Mouse (Mus musculus) forebrain, postnatal 0 days (tissue): Measurements from ENCODE around the gene Itgb2l. TPM values are rescaled to one million over a fixed set of nuclear protein-coding genes. Genes with fewer than 3 reads are reported as not detected.

Experiments used
- ATAC-seq: fragments of 200-750 bp; cut with Nextera tagmentation; 2 replicates; pipeline ENCODE4 v1.8.0; 2017; ENCODE audit warnings: mild to moderate bottlenecking, moderate library complexity
- DNase-seq: peaks from one replicate; pipeline ENCODE4 v3.0.0-alpha.2; 2015
- H3K27ac ChIP-seq: fragments of 300-500 bp; sonication (generic); 2 replicates; pipeline ENCODE4 v1.5.1; 2014; ENCODE audit warnings: low read depth, mild to moderate bottlenecking, antibody characterized with exemption, low read length, moderate library complexity, mixed read lengths
- H3K27me3 ChIP-seq: fragments of 300-500 bp; sonication (generic); 2 replicates; pipeline ENCODE4 v1.6.1; 2014; ENCODE audit warnings: mild to moderate bottlenecking, low read length, mixed read lengths; ENCODE audit not compliant: insufficient read depth
- H3K36me3 ChIP-seq: fragments of 300-500 bp; sonication (generic); 2 replicates; pipeline ENCODE4 v1.6.1; 2014; ENCODE audit warnings: mild to moderate bottlenecking, moderate library complexity; ENCODE audit not compliant: insufficient read depth
- H3K4me1 ChIP-seq: fragments of 300-500 bp; sonication (generic); 2 replicates; pipeline ENCODE4 v1.6.1; 2014; ENCODE audit warnings: antibody characterized with exemption; ENCODE audit not compliant: insufficient read depth
- H3K4me2 ChIP-seq: fragments of 300-500 bp; sonication (generic); 2 replicates; pipeline ENCODE4 v1.6.1; 2014; ENCODE audit warnings: low read depth, mild to moderate bottlenecking, moderate library complexity
- H3K4me3 ChIP-seq: fragments of 300-500 bp; sonication (generic); 2 replicates; pipeline ENCODE4 v1.5.1; 2014; ENCODE audit warnings: low read depth, low read length, mixed read lengths
- H3K9ac ChIP-seq: fragments of 300-500 bp; sonication (generic); 2 replicates; pipeline ENCODE4 v1.6.1; 2014; ENCODE audit warnings: mild to moderate bottlenecking
- H3K9me3 ChIP-seq: fragments of 300-500 bp; sonication (generic); 2 replicates; pipeline ENCODE4 v1.6.1; 2016; ENCODE audit warnings: low read length
- CTCF ChIP-seq: sonication (generic); IDR thresholded peaks from 2 replicates; pipeline ENCODE4 v1.5.1; 2016; ENCODE audit warnings: antibody characterized with exemption, control low read depth, low read depth
- WGBS: fragments of 180-500 bp; shearing (Covaris S2); extraction: QIAGEN DNeasy Blood & Tissue Kit; methylation state at CpG from one replicate; pipeline ENCODE4 v1.1.7; 2014; 5-methylcytosine and 5-hydroxymethylcytosine counted together
- polyA plus RNA-seq: library from polyadenylated mRNA; unstranded; fragments of >200 nt; fragmentation: Nextera tagmentation; extraction: Ambion mirVana; gene quantifications from 2 replicates; pipeline ENCODE4 v1.2.1, GENCODE M21; 2015
- total RNA-seq: library from RNA; depleted of rRNA; stranded (reverse); fragments of >200 nt; gene quantifications from 2 replicates; pipeline ENCODE4 v1.2.3, GENCODE M21; 2014

Gene Itgb2l
- total and polyA plus RNA-seq, 2 experiments from 2014 or later, result 0.08 TPM; not detected in 1

DNA sequence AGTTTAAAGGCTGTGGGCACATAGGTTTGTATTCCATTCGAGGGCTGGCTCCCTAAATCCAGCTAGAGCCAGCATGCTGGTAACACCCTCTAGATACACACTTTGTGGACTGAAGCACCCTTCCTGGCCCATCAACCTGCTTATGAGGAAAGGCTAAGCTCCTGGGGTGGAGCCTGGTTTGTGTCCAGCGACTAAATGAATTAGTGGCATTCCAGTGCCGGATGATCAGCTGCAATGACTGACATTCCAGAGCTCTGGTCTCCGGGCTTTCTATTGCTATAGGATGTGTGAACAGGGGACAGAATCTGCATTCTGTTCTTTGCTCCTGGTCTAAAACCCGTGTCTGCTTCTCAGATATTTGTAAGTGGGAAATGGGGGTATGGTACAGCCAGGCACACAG, 28.9 kb upstream of the Itgb2l start:
- peaks cover 5% of the 10 kb centered on the region for H3K4me1 ChIP-seq
- H3K36me3 ChIP-seq, result no peaks in the 10 kb centered on the region
- H3K4me3 ChIP-seq, result no peak overlapping the region
- no peak overlapping the region for H3K27ac ChIP-seq
- ATAC-seq, result no peak
- TF ChIP-seq CTCF, result no peak
- DNase-seq, result no peak
- H3K4me2 ChIP-seq, result peak overlapping the region; percentile 26
- H3K9me3 ChIP-seq, result no peaks in the 10 kb centered on the region
- 30% methylated on average over 5 of the region's 5 CpGs for WGBS
- H3K9ac ChIP-seq, result peak overlapping the region; percentile 18; the same call in 1 of the 2 replicates
- H3K27me3 ChIP-seq, result no peaks in the 10 kb centered on the region

DNA sequence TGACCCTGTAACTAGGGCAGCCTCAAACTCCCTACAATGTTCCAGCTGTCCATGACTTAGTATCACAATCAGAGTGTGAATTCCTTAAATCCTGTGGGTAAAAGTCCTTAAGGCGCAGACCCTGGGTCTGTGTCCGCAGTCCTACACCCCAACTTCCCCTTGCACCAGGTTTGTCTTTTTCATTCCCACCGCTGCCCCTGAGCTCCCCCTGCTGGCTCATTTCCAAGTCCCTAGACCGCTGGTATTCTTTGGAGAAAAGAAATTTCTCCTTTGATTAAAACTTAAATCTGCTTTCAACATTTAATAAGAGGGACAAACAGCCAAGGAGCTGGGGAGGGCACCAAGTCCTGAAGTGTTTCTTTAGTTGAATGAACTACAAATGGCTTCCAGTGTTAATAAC, 26.2 kb upstream of the Itgb2l start:
- peak; percentile 35; the same call in 1 of the 2 replicates for TF ChIP-seq CTCF
- ATAC-seq (no peak), DNase-seq (no peak)
- H3K27ac ChIP-seq, result no peak overlapping the region
- H3K9me3 ChIP-seq, result no peaks in the 10 kb centered on the region
- H3K9ac ChIP-seq, result no peak overlapping the region
- no peak overlapping the region for H3K4me3 ChIP-seq
- H3K36me3 ChIP-seq, result no peaks in the 10 kb centered on the region
- WGBS, result 38% methylated on average over 4 of the region's 4 CpGs
- no peaks in the 10 kb centered on the region for H3K27me3 ChIP-seq
- H3K4me1 ChIP-seq, result peaks cover 5% of the 10 kb centered on the region
- peak overlapping the region; percentile 39 for H3K4me2 ChIP-seq

DNA sequence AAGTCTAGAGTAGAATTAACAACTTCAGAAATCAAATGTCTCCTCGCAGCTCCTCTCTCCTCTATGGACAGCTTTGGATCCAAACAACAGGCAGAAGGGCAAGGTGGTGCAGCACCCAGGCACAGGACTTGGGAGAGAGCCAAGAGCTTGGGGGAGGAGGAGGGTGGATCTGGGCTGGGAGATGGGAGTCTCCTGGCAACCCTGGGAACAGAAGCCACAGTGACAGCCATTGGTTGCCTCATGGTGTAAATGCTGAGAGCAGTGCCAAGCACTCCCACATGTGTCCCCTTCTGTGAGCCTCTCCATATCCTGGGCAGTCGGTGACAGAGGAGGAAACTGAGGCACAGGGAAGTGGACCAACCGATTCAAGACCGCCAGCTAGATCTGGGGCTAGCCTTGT, 25.3 kb upstream of the Itgb2l start:
- no peak for TF ChIP-seq CTCF
- Histone ChIP-seq H3K27ac (no peak overlapping the region), H3K36me3 (no peaks in the 10 kb centered on the region), H3K9me3 (no peaks in the 10 kb centered on the region), H3K4me2 (peak overlapping the region; percentile 39), H3K27me3 (no peaks in the 10 kb centered on the region), H3K4me3 (no peak overlapping the region), H3K9ac (no peak overlapping the region), H3K4me1 (peaks cover 5% of the 10 kb centered on the region)
- 48% methylated on average over 4 of the region's 4 CpGs for WGBS
- peak; percentile 82 for DNase-seq
- peak; percentile 75 for ATAC-seq

DNA sequence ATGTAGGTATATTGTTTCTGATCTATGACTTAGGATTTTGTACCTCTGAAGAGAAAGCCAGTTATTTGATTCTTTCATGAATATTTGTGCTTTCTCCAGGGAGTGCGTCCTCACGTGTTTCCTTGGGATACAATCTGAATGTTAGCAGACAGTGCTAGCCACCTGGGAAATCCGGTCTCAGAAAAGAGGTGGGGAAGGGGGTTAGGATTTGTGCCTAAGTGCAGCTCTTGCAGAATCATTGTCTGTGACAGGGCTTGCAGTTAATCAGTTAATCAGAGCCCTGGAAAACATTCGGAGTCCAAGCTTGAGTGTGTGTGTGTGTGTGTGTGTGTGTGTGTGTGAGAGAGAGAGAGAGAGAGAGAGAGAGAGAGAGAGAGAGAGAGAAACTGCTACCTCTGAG, 24.6 kb upstream of the Itgb2l start:
- WGBS, result 29% methylated on average over 4 of the region's 4 CpGs

DNA sequence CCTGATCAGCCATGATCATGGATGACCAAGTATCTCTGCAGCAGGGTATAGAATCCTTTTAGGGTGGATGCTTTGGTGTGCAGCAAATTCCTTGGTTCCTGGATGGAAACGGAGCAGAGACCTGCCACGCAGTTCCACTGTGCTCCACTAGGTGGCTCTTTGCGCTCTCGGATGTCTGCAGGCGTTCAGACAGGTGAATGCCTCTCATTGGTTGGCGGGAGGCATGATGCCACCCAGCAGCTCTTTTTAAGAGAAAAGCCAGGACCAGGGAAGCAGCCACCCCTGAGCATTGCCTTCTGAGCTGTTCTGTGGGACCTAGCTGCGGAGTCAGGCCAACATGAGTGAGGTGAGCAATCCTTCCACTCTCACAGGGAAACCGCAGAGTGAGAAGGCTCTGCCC, 24.0 kb upstream of the Itgb2l start, which contains the start of gene Pcp4:
Pcp4 (plus strand) TSS at position 162 of the 400 bp plus-strand sequence.
- H3K36me3 ChIP-seq, result no peaks in the 10 kb centered on the region
- no peaks in the 10 kb centered on the region for H3K27me3 ChIP-seq
- H3K4me1 ChIP-seq, result peaks cover 2% of the 10 kb centered on the region
- H3K9ac ChIP-seq, result 0 out of 2 replicates have a peak within 1 kb of the TSS, but pooled peaks have one; percentile 2
- H3K4me2 ChIP-seq, result peak within 1 kb of the TSS; percentile 39
- DNase-seq, result peak; percentile 94
- H3K9me3 ChIP-seq, result no peaks in the 10 kb centered on the region
- H3K4me3 ChIP-seq, result peak within 1 kb of the TSS; percentile 25
- peak; percentile 88 for ATAC-seq
- WGBS, result 8% methylated on average over 8 of the region's 8 CpGs
- H3K27ac ChIP-seq, result 0 out of 2 replicates have a peak within 1 kb of the TSS, but pooled peaks have one; percentile 50
- TF ChIP-seq CTCF, result peak; percentile 98

More for the DNA sequence above, 24.6 kb upstream of the Itgb2l start:
- Histone ChIP-seq H3K4me3 (peak overlapping the region; percentile 25), H3K9ac (no peak overlapping the region), H3K27ac (no peak overlapping the region), H3K4me1 (peaks cover 5% of the 10 kb centered on the region), H3K9me3 (no peaks in the 10 kb centered on the region), H3K27me3 (no peaks in the 10 kb centered on the region), H3K4me2 (peak overlapping the region; percentile 39), H3K36me3 (no peaks in the 10 kb centered on the region)
- peak; percentile 12; the same call in 1 of the 2 replicates for ATAC-seq
- TF ChIP-seq CTCF, result no peak
- peak; percentile 33 for DNase-seq

DNA sequence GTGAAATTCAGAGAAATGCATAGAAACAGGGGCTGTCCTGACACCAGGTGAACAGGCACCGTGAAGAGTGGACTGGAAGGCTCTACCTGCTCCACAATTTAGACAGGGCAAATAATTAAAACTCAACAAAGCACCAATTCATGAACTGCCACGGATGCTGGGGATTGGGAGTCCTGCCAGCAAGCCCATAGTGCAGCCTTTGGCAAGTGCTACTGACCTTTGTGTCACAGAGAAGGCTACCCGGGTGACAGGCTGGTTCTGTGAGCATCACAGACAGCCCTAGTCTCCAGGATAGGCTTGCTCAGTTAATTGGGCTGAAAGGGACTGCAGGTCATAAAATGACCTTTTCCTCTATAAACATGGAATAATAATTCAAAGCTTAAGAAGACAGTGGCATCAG, 17.4 kb upstream of the Itgb2l start:
- no peaks in the 10 kb centered on the region for H3K27me3 ChIP-seq
- H3K4me2 ChIP-seq, result no peak overlapping the region
- H3K4me1 ChIP-seq, result no peaks in the 10 kb centered on the region
- TF ChIP-seq CTCF, result no peak
- ATAC-seq, result no peak
- H3K9me3 ChIP-seq, result no peaks in the 10 kb centered on the region
- no peak overlapping the region for H3K27ac ChIP-seq
- H3K36me3 ChIP-seq, result no peaks in the 10 kb centered on the region
- DNase-seq, result no peak
- H3K4me3 ChIP-seq, result no peak overlapping the region
- WGBS, result 19% methylated on average over 3 of the region's 3 CpGs
- no peak overlapping the region for H3K9ac ChIP-seq

DNA sequence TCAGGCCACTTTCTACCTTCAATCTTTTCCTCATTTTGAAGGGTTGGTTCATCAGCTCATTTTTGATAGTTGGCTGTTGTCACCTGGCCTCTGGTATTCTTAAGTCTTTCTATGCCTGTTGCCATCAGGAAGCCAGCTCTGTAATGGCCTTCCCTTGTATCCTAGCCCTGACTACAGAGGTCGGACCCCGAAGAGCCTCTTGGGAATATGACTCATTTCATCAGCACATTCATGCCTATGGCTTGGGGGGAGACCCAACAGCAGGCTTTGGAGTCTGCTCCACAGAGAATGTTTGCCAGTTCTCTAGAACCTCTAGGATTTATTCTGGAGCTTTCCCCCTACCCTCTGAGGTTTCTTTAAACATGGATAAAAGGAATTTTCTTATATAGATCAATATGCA, 15.9 kb upstream of the Itgb2l start:
- Histone ChIP-seq H3K36me3 (no peaks in the 10 kb centered on the region), H3K4me3 (no peak overlapping the region), H3K4me2 (no peak overlapping the region), H3K4me1 (no peaks in the 10 kb centered on the region), H3K9me3 (no peaks in the 10 kb centered on the region), H3K9ac (no peak overlapping the region), H3K27me3 (no peaks in the 10 kb centered on the region), H3K27ac (no peak overlapping the region)
- 95% methylated on average over 2 of the region's 2 CpGs for WGBS
- no peak for TF ChIP-seq CTCF
- ATAC-seq (no peak), DNase-seq (no peak)
